Mouse (Mus musculus) hindbrain, embryonic 12.5 days (tissue): Measurements from ENCODE around the gene Lrrc72. TPM values are rescaled to one million over a fixed set of nuclear protein-coding genes. Genes with fewer than 3 reads are reported as not detected.
"Not testable (repeated sequence)": the region's sequence is repeated elsewhere in the genome, so short reads cannot be mapped to it uniquely, and the experiment has no call there.

ENCODE experiments used
- ATAC-seq: fragments of 200-750 bp; cut with Nextera tagmentation; 2 replicates; pipeline ENCODE4 v1.8.0; 2017; ENCODE audit warnings: moderate TSS enrichment; ENCODE audit not compliant: low FRiP score
- H3K27ac ChIP-seq: fragments of 300-500 bp; sonication (generic); 2 replicates; pipeline ENCODE4 v1.5.1; 2016; ENCODE audit warnings: mild to moderate bottlenecking
- H3K27me3 ChIP-seq: fragments of 300-500 bp; sonication (generic); 2 replicates; pipeline ENCODE4 v1.6.1; 2016; ENCODE audit warnings: mild to moderate bottlenecking
- H3K36me3 ChIP-seq: fragments of 300-500 bp; sonication (generic); 2 replicates; pipeline ENCODE4 v1.6.1; 2016; ENCODE audit warnings: mild to moderate bottlenecking
- H3K4me1 ChIP-seq: fragments of 300-500 bp; sonication (generic); 2 replicates; pipeline ENCODE4 v1.6.1; 2016
- H3K4me2 ChIP-seq: fragments of 300-500 bp; sonication (generic); replicated peaks from 2 replicates; pipeline ENCODE4 v1.6.1; 2016; ENCODE audit warnings: mild to moderate bottlenecking
- H3K4me3 ChIP-seq: fragments of 300-500 bp; sonication (generic); 2 replicates; pipeline ENCODE4 v1.5.1; 2016; ENCODE audit warnings: mild to moderate bottlenecking
- H3K9ac ChIP-seq: fragments of 300-500 bp; sonication (generic); 2 replicates; pipeline ENCODE4 v1.6.1; 2016; ENCODE audit warnings: mild to moderate bottlenecking, moderate library complexity
- H3K9me3 ChIP-seq: fragments of 300-500 bp; sonication (generic); replicated peaks from 2 replicates; pipeline ENCODE4 v1.6.1; 2016; ENCODE audit warnings: mild to moderate bottlenecking
- WGBS: fragments of 180-500 bp; shearing (Covaris S2); methylation state at CpG from one replicate; pipeline ENCODE4 v1.1.7; 2016; 5-methylcytosine and 5-hydroxymethylcytosine counted together
- polyA plus RNA-seq: library from polyadenylated mRNA; unstranded; fragments of >200 nt; fragmentation: Nextera tagmentation; extraction: Ambion mirVana; gene quantifications from 2 replicates; pipeline ENCODE4 v1.2.1, GENCODE M21; 2016

The Lrrc72 gene
- polyA plus RNA-seq, 1 experiment from 2014 or later: not detected

DNA sequence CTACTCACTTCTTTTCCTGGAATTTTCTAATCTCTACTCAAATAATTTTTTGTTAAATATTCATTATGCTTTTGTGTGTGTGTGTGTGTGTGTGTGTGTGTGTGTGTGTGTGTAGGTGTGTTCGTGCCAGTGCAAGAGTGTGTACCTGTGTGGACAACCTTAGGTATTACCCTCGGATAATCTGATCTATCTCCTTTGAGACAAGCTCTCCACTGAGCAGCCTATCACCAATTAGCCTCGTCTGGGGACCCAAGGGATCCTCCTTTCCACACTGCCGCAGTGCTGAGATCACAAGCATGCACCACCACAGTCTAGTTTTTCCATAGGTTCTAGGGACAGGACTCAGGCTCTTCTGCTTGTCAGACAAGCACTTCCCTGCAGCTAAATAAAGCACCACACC lies 37.0 kb downstream of the Lrrc72 start:
- no peak overlapping the region for H3K9ac ChIP-seq
- H3K27me3 ChIP-seq: no peaks in the 10 kb centered on the region
- H3K9me3 ChIP-seq: no peaks in the 10 kb centered on the region
- no peak overlapping the region for H3K4me2 ChIP-seq
- H3K36me3 ChIP-seq: no peaks in the 10 kb centered on the region
- peak; percentile 44 for ATAC-seq
- 78% methylated on average over 4 of the region's 4 CpGs for WGBS
- no peak overlapping the region for H3K27ac ChIP-seq
- no peak overlapping the region for H3K4me3 ChIP-seq
- H3K4me1 ChIP-seq: no peaks in the 10 kb centered on the region

DNA sequence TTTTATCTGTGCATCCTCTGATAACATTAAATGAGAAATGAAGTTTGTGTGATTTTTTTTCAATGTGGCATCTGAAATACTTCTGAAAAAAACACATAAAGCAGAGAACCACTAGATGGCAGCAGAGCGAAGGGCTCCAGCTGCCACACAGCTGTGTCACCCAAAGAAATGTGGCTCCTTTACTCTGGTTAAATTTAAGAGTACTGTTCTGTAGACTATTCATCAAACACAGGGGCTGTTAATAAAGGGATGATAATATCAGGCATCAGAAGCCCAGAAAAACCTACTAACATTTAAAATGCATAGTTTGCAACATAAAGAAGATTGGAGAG lies 38.1 kb downstream of the Lrrc72 start:
- H3K36me3 ChIP-seq: no peaks in the 10 kb centered on the region
- H3K4me1 ChIP-seq: no peaks in the 10 kb centered on the region
- H3K4me3 ChIP-seq: no peak overlapping the region
- WGBS: 3% methylated on average over 1 of the region's 1 CpGs
- peak; percentile 72 for ATAC-seq
- no peak overlapping the region for H3K27ac ChIP-seq
- no peaks in the 10 kb centered on the region for H3K27me3 ChIP-seq
- no peak overlapping the region for H3K4me2 ChIP-seq
- no peak overlapping the region for H3K9ac ChIP-seq
- H3K9me3 ChIP-seq: no peaks in the 10 kb centered on the region

DNA sequence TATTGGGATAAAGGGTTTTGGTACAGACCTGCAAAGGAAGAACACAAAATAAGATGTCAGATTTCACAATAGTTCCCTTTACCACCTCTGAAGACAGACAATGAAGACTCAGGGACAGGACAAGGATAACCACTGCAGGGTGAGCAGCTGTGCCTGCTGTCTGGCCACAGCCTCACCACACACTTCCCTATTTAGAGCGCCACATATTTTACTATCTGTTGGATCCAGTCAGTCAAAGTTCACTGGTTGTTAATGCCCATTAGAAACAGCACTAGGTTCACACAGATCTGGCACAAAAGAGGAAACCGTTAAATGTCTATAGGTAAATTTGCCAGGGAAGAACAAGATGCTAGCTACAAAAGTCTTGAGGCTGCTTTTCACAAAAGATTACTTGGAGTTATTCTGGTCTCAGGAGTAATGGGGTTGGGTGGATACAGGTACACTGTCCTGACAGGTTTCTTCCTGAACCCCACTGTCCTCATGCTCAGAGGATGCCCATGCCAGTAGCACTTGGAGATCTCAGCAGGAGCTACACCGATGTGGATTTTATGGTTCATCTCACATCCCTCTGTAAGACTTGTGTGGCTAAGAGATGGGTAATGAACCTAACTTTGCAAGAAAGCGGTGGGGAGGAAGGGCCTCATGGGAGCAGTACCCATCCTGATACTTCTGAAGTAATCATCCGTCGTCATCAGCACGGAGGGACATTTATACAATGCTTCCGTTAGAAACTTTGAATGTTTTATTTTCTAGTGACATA lies 38.6 kb downstream of the Lrrc72 start:
- Histone ChIP-seq H3K4me3 (no peak overlapping the region), H3K27me3 (no peaks in the 10 kb centered on the region), H3K27ac (no peak overlapping the region), H3K4me1 (no peaks in the 10 kb centered on the region), H3K9ac (no peak overlapping the region), H3K9me3 (no peaks in the 10 kb centered on the region), H3K4me2 (no peak overlapping the region), H3K36me3 (no peaks in the 10 kb centered on the region)
- 52% methylated on average over 8 of the region's 8 CpGs for WGBS
- ATAC-seq: peak; percentile 53

DNA sequence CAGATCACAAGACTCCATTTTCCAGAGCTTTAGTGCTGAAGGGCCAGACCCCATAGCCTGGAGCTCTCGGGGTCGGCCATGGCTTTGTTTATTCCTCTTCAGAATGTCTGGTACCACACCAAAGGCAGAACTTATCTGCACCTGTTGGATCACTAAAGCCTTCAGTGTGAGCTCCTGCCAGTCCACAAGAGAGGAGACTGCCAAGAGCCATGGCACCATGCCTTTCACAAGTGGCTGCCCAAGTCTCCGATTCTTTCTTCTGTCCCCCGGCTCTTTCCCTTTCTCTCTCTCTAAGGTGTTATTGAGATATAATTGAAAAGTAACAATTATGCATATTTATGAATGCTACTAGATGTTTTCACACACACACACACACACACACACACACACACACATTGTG lies 43.1 kb downstream of the Lrrc72 start:
- H3K27ac ChIP-seq: no peak overlapping the region
- no peak overlapping the region for H3K9ac ChIP-seq
- H3K4me2 ChIP-seq: no peak overlapping the region
- 83% methylated on average over 4 of the region's 4 CpGs for WGBS
- no peak for ATAC-seq
- no peaks in the 10 kb centered on the region for H3K9me3 ChIP-seq
- H3K4me3 ChIP-seq: no peak overlapping the region
- H3K4me1 ChIP-seq: peaks cover 10% of the 10 kb centered on the region
- H3K27me3 ChIP-seq: no peaks in the 10 kb centered on the region
- no peaks in the 10 kb centered on the region for H3K36me3 ChIP-seq

DNA sequence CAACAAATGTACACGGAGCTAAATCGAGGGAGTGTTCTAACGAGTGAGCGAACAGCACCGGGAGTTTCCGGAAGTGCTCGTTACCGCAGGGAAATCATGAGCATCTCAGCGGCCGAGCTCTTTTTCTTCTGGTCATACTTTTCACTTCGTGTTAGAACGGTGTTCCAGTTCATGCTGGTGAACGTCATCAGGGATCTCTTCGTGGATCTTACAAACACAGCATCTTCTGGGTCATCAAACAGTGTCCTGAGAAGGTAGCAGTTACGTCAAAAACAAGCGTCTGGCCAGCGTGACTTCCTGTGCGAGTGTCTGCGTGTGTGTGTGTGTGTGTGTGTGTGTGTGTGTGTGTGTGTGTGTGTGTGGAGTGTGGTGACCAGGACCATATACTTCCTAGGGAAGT lies 44.7 kb downstream of the Lrrc72 start:
- no peaks in the 10 kb centered on the region for H3K27me3 ChIP-seq
- H3K9me3 ChIP-seq: no peaks in the 10 kb centered on the region
- H3K27ac ChIP-seq: no peak overlapping the region
- H3K36me3 ChIP-seq: no peaks in the 10 kb centered on the region
- ATAC-seq: no peak
- no peak overlapping the region for H3K4me2 ChIP-seq
- H3K4me1 ChIP-seq: peaks cover 10% of the 10 kb centered on the region
- H3K9ac ChIP-seq: no peak overlapping the region
- no peak overlapping the region for H3K4me3 ChIP-seq
- WGBS: 74% methylated on average over 19 of the region's 19 CpGs

DNA sequence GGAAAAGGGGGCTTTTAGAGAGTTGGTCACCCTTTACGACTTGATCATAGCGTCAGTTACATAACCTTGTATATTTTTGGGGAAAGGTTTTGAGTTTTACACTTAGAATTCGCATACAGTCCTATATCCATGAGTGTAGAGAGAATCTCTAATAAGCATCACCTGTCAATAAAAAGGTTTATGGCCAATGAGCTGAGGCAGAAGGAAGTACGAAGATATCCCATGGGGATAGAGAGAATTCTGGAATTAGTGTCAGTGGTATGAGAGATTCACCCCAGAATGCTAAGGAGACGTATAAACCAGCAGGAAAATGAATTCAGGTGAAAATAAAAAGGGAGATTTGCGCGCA lies 45.4 kb downstream of the Lrrc72 start:
- H3K27ac ChIP-seq: peak overlapping the region; percentile 70
- H3K9ac ChIP-seq: no peak overlapping the region
- H3K4me2 ChIP-seq: peak overlapping the region; percentile 40
- ATAC-seq: no peak; the same call in 1 of the 2 replicates
- no peak overlapping the region for H3K4me3 ChIP-seq
- peaks cover 10% of the 10 kb centered on the region for H3K4me1 ChIP-seq
- H3K9me3 ChIP-seq: no peaks in the 10 kb centered on the region
- H3K36me3 ChIP-seq: no peaks in the 10 kb centered on the region
- no peaks in the 10 kb centered on the region for H3K27me3 ChIP-seq
- 75% methylated on average over 7 of the region's 7 CpGs for WGBS

DNA sequence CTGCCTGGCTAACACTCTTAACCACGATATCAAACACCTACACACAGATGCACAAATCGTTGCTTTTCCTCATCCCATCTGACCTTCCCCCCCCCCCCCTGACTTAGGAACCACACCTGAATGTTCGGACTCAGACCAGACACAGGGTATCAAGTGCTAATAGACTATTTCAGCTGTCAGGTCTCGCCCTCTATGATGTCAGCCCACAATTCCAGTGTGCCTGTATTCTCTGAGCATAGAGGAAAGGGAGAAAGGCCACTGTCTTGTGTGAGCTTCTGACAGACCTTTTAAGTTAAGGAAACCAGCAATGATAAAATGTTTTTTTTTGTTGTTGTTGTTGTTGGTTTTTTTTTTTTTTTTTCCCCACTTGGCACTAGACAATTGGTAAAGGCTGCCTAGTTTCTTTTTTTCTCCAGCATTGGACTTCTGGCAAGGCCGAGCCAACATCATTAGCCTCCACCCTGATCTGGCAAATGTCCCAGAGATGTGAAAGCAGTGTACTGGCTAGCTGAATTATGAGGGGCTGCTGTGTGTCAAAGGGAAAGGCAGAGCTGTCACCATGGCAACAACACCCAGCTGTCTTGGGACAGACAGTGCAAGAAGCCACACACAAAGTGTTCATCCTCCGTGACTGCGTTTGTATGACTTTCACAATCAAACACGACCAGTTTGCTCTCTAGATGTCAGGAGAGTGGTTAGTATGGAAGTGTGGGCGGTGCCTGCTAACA lies 46.0 kb downstream of the Lrrc72 start:
- Histone ChIP-seq H3K4me1 (peaks cover 10% of the 10 kb centered on the region), H3K36me3 (no peaks in the 10 kb centered on the region), H3K4me2 (peak overlapping the region; percentile 40), H3K27ac (peak overlapping the region; percentile 70), H3K9me3 (no peaks in the 10 kb centered on the region), H3K4me3 (no peak overlapping the region), H3K9ac (no peak overlapping the region), H3K27me3 (no peaks in the 10 kb centered on the region)
- ATAC-seq: peak; percentile 97
- 47% methylated on average over 9 of the region's 9 CpGs for WGBS

DNA sequence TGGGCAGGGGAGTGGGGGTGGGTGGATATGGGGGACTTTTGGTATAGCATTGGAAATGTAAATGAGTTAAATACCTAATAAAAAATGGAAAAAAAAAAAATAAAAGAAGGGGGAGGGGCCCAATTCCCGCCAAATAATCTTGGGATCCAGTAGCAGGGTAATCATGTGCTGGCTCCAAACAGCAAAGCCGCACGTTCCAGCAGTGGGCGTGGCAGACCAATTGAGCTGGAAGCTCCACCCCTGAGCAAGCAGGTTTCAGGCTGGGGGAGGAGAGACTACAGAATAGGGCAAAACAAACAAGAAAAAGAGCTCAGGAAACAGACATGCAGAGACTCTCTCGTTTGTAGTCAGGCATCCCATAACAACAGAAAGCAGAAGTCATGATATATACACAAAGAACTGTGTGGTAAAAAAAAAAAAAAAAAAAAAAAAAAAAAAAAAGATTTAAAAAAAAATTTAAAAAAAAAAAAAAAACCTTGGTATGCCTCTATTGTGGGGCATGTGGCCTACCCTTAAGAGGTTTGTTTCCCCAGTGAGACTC lies 47.5 kb downstream of the Lrrc72 start:
- not testable (repeated sequence) for H3K4me3 ChIP-seq, H3K27me3 ChIP-seq, H3K9me3 ChIP-seq, H3K27ac ChIP-seq, H3K36me3 ChIP-seq, ATAC-seq, H3K4me2 ChIP-seq, H3K9ac ChIP-seq, H3K4me1 ChIP-seq
- 49% methylated on average over 5 of the region's 5 CpGs for WGBS

DNA sequence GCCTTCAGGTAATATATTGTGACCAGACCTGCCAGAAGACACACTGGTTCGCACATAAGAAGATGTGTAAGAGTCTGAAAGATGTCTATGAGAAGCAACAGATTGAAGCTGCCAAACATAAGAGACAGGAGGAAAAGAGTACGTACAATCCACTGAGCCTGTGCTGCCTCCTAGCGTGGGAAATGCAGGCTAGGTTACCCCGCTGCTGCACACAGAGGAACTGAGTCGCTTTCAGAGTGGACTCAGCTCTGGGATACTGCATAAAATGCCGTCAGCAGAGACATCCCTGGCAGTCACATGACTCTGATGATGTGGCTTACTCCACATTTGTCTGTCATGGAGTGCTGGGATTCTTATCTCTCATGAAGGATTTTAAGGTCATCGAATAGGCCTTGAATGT lies 58.2 kb downstream of the Lrrc72 start:
- H3K36me3 ChIP-seq: peaks cover 73% of the 10 kb centered on the region
- no peaks in the 10 kb centered on the region for H3K27me3 ChIP-seq
- WGBS: 93% methylated on average over 7 of the region's 7 CpGs
- H3K4me1 ChIP-seq: no peaks in the 10 kb centered on the region
- H3K4me3 ChIP-seq: no peak overlapping the region
- H3K27ac ChIP-seq: no peak overlapping the region
- H3K4me2 ChIP-seq: no peak overlapping the region
- no peak for ATAC-seq
- peaks cover 14% of the 10 kb centered on the region; the same call in 1 of the 2 replicates for H3K9me3 ChIP-seq
- no peak overlapping the region for H3K9ac ChIP-seq

DNA sequence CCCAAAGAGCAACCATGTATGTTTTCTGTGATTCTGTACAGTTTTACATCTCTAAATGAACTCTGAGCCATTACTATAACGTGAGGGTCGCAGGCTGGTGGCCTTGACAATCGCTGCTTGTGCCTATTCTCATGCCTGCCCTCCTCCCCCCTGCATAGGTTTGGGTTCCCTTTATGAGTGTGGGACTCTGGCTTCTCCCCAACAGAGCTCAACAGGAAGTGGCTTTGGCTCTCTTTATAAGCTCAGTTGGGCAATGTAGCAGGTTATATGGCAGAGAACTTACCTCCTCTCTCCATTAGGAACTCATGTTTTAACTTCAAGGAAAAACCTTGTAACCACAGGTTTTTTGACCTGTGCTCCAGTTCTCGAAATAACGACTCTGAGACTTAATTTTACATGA lies 62.9 kb downstream of the Lrrc72 start:
- H3K9ac ChIP-seq: no peak overlapping the region
- no peak overlapping the region for H3K4me3 ChIP-seq
- H3K4me1 ChIP-seq: no peaks in the 10 kb centered on the region
- 94% methylated on average over 5 of the region's 5 CpGs for WGBS
- peaks cover 70% of the 10 kb centered on the region for H3K36me3 ChIP-seq
- H3K27ac ChIP-seq: no peak overlapping the region
- ATAC-seq: no peak
- no peaks in the 10 kb centered on the region for H3K27me3 ChIP-seq
- no peak overlapping the region for H3K4me2 ChIP-seq
- H3K9me3 ChIP-seq: no peaks in the 10 kb centered on the region

DNA sequence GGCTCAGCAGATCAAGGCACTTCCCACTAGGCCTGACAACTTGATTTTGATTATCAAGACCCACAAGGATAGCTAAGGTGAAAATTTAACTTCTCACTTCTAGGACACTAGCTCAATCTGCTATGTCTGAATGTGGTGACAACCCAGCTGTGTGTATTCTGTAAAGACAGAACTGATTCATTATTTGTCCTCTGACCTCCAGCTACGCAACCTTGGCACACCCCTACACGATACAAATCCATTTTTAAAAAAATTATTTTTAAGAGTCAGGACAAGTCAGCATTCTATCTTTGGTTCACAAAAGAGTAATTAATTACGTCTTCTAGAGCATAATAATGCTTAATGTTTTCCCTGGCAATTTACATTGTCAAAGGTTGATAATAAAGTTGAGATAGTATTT lies 63.6 kb downstream of the Lrrc72 start:
- no peak overlapping the region for H3K9ac ChIP-seq
- H3K27me3 ChIP-seq: no peaks in the 10 kb centered on the region
- H3K9me3 ChIP-seq: no peaks in the 10 kb centered on the region
- H3K4me3 ChIP-seq: no peak overlapping the region
- H3K36me3 ChIP-seq: peaks cover 62% of the 10 kb centered on the region
- no peak overlapping the region for H3K4me2 ChIP-seq
- no peaks in the 10 kb centered on the region for H3K4me1 ChIP-seq
- H3K27ac ChIP-seq: no peak overlapping the region
- WGBS: 95% methylated on average over 3 of the region's 3 CpGs
- no peak for ATAC-seq

DNA sequence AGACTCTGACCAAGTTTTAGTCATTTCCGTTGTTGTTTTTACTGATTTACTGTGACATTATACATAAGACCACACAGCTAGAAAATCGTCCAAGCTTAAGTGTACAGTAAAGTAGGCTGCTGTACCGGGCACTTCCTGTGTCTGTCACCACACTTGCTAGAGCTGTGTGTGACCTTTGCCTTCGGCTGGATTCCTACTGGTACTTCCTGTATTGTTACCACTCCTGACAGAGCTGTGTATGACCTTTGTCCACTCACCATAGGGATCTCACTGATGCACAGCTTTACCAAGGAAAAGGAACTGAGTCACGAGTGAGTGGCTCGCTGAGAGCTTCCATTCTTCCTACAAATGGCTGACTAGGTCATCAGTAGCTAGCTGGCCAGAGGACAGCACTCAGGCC lies 66.1 kb downstream of the Lrrc72 start:
- H3K4me3 ChIP-seq: no peak overlapping the region
- no peak overlapping the region for H3K27ac ChIP-seq
- ATAC-seq: no peak
- no peak overlapping the region for H3K9ac ChIP-seq
- no peaks in the 10 kb centered on the region for H3K9me3 ChIP-seq
- WGBS: 74% methylated on average over 6 of the region's 6 CpGs
- H3K4me2 ChIP-seq: no peak overlapping the region
- no peaks in the 10 kb centered on the region for H3K27me3 ChIP-seq
- H3K36me3 ChIP-seq: peaks cover 67% of the 10 kb centered on the region
- no peaks in the 10 kb centered on the region for H3K4me1 ChIP-seq

DNA sequence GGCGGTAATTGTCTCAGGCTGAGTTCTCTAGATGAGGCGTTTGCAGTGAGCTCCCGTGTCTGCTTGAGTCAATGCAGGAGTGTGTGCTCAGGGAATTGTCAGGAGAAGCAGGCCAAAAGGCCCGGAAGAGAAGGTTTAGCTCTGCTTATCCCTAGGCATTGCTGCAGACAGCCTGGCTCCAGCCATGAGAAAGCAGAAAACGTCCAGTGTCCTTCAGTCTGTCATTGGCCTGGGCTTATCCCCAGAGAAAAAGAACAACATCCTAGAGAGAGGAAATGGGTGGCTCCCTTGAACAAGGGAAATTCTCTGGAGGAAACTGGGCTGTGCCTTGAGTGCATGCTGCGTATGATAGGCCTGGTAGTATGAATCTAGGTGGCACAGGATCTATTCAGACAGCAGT lies 70.6 kb downstream of the Lrrc72 start:
- no peak overlapping the region for H3K4me2 ChIP-seq
- no peak overlapping the region for H3K9ac ChIP-seq
- 77% methylated on average over 6 of the region's 6 CpGs for WGBS
- no peak overlapping the region for H3K4me3 ChIP-seq
- H3K9me3 ChIP-seq: no peaks in the 10 kb centered on the region
- ATAC-seq: no peak
- H3K27me3 ChIP-seq: no peaks in the 10 kb centered on the region
- H3K27ac ChIP-seq: no peak overlapping the region
- H3K36me3 ChIP-seq: peaks cover 47% of the 10 kb centered on the region
- no peaks in the 10 kb centered on the region for H3K4me1 ChIP-seq
